Mouse (Mus musculus) testis, adult 10 weeks (tissue): ENCODE measurements around the gene Usp46. TPM values are rescaled to one million over a fixed set of nuclear protein-coding genes. Genes with fewer than 3 reads are reported as not detected.

ENCODE experiments used
- polyA plus RNA-seq: library from polyadenylated mRNA; stranded (reverse); fragments of 350-450 nt; fragmentation: Illumina TruSeq; extraction: RNeasy Lipid Tissue Mini Kit (QIAGEN cat#74804); gene quantifications from one replicate; pipeline ENCODE4 v1.2.3, GENCODE M21; 2014; ENCODE audit warnings: low read depth, low replicate concordance

Gene Usp46
- polyA plus RNA-seq: 56.5 TPM

DNA sequence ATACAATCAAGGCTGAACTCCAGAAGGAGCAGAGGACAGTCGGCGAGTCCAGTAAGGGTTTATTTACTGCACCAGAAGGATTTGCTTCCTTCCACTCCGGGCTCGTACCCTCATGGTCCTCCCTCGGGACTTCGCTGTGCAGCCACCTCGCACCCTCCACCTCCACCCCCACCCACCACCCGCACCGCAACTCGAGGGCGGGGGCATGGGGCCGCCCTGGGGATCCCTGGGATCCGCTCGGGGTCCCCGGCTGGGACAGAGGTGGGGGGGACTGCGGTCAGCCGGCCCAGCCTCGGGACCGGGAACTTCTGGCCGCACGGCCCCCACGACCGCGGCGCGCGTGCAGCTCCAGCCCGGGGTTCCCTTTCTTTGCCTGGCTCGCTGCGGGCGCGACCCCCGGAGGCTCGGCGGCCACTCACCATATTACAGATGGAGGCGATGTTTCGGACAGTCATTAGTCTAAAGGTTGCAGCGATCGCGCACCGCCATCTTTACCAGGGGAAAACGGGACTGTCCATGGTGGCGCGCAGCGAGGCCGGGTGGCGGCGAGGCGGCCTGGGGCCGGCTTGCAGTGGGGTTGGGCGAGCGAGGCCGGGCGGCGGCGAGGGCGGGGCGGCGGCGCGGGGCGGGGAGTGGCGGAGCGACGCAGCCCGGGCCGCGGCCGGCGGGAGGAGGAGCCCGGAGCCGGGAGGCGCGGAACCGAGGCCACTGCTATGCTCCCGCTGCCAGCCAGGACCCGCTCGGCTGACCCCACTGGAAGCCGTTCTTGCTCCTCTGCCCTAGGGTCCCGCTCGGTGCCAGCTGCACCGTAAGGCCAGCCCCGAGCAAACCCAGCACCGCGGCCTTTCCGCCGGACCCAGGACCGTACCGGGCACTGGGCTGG lies at the start of gene Usp46:
Gene Usp46 (minus strand): TSS at position 601 of the 883 bp plus-strand sequence.

Other genes starting within 250 kb of the Usp46 start
- gene Rasl11b, start 126.9 kb upstream of the Usp46 start, polyA plus RNA-seq: 1.3 TPM